Mouse (Mus musculus) neural tube, embryonic 12.5 days (tissue): ENCODE measurements around the gene Tmem19. TPM values are rescaled to one million over a fixed set of nuclear protein-coding genes. Genes with fewer than 3 reads are reported as not detected.

Experiments
- ATAC-seq: fragments of 200-750 bp; cut with Nextera tagmentation; 2 replicates; pipeline ENCODE4 v1.8.0; 2017; ENCODE audit warnings: low read depth, mild to moderate bottlenecking, moderate TSS enrichment, moderate library complexity; ENCODE audit not compliant: low FRiP score
- H3K27ac ChIP-seq: fragments of 300-500 bp; sonication (generic); 2 replicates; pipeline ENCODE4 v1.5.1; 2016
- H3K27me3 ChIP-seq: fragments of 300-500 bp; sonication (generic); replicated peaks from 2 replicates; pipeline ENCODE4 v1.6.1; 2016; ENCODE audit warnings: mild to moderate bottlenecking
- H3K36me3 ChIP-seq: fragments of 300-500 bp; sonication (generic); 2 replicates; pipeline ENCODE4 v1.6.1; 2016; ENCODE audit warnings: mild to moderate bottlenecking
- H3K4me1 ChIP-seq: fragments of 300-500 bp; sonication (generic); 2 replicates; pipeline ENCODE4 v1.6.1; 2016
- H3K4me2 ChIP-seq: fragments of 300-500 bp; sonication (generic); replicated peaks from 2 replicates; pipeline ENCODE4 v1.6.1; 2016; ENCODE audit warnings: mild to moderate bottlenecking
- H3K4me3 ChIP-seq: fragments of 300-500 bp; sonication (generic); 2 replicates; pipeline ENCODE4 v1.5.1; 2016
- H3K9ac ChIP-seq: fragments of 300-500 bp; sonication (generic); 2 replicates; pipeline ENCODE4 v1.6.1; 2016; ENCODE audit warnings: mild to moderate bottlenecking
- H3K9me3 ChIP-seq: fragments of 300-500 bp; sonication (generic); 2 replicates; pipeline ENCODE4 v1.6.1; 2016; ENCODE audit warnings: mild to moderate bottlenecking
- WGBS: fragments of 180-500 bp; shearing (Covaris S2); methylation state at CpG from one replicate; pipeline ENCODE4 v1.1.7; 2016; 5-methylcytosine and 5-hydroxymethylcytosine counted together
- polyA plus RNA-seq: library from polyadenylated mRNA; unstranded; fragments of >200 nt; fragmentation: Nextera tagmentation; extraction: Ambion mirVana; gene quantifications from 2 replicates; pipeline ENCODE4 v1.2.1, GENCODE M21; 2016

Tmem19 gene
- polyA plus RNA-seq: 42.5 and 43.8 TPM in 2 replicates

DNA sequence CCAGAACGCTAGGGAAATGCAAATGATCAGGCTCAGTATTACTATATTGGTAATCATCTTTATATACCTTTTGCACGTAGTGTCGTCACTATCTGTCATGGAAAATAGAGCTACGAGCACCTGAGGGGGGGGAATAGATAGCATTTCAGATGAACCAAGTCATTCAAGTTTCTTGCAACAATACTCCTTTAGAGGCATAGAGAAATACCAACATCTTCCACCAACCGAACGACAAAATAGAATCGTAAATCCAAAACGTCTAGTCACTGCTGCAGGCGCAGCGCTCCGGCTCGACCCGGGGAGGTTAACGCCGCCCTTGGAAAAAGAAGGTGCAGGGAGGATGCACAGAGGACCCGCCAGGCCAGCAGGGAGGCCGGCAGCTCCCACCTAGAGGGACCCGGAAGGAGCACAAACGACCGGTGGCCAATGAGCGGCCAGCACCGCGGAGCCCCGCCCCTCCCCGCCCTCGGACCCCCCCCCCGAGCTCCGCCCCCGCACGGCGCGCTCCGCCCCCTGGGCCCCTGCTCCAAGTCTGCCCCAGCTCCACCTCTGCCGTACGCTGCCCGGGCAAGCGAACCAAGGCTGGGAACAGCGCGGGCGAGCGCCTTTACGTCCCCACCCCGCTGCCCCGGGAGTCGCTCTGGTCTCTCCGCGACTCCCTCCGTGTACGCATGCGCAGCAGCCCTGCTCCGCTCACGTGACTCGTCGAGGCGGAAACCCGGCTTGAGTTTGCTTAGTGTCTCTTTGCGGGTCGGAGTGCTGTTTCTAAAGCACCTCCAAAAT, at the start of gene Tmem19:
Tmem19 (minus strand) TSS at position 662 of the 783 bp plus-strand sequence.
- Histone ChIP-seq H3K4me1 (peaks cover 16% of the 10 kb centered on the region; the same call in 1 of the 2 replicates), H3K4me3 (peak within 1 kb of the TSS; percentile 54), H3K4me2 (peak within 1 kb of the TSS; percentile 70), H3K9me3 (no peaks in the 10 kb centered on the region), H3K27me3 (no peaks in the 10 kb centered on the region), H3K27ac (peak within 1 kb of the TSS; percentile 72), H3K9ac (peak within 1 kb of the TSS; percentile 45), H3K36me3 (peaks cover 4% of the 10 kb centered on the region; the same call in 1 of the 2 replicates)
- ATAC-seq: peak; percentile 98
- under 1% methylated on average over 57 of the region's 58 CpGs for WGBS

- ATAC-seq: no peak
- Histone ChIP-seq H3K4me2 (no peak overlapping the region), H3K36me3 (peaks cover 60% of the 10 kb centered on the region), H3K9me3 (no peaks in the 10 kb centered on the region), H3K4me1 (no peaks in the 10 kb centered on the region), H3K27me3 (no peaks in the 10 kb centered on the region), H3K4me3 (no peak overlapping the region), H3K27ac (no peak overlapping the region), H3K9ac (no peak overlapping the region)
- 69% methylated on average over 6 of the region's 6 CpGs for WGBS
Measured at GRCm38 (mm10) chr10:115406393-115406792, 44.1 kb upstream of the Tmem19 start.

DNA sequence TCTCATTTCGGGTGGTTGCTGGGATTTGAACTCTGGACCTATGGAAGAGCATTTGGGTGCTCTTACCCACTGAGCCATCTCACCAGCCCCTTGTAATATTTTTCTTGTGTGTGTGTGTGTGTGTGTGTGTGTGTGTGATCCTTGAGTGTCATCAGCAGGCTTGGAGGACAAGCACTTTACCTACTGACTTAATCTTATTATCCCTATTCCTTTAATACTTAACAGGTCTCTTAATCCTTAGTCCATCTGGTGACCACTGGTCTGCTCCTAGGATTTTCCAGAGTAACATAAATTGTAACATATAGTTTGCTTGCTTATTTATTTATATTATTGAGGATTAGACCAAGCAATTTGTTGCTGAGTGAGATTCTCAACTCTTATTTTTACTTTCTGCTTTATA, 29.6 kb upstream of the Tmem19 start:
- Histone ChIP-seq H3K9ac (no peak overlapping the region), H3K27me3 (no peaks in the 10 kb centered on the region), H3K4me3 (no peak overlapping the region), H3K36me3 (peaks cover 16% of the 10 kb centered on the region), H3K4me2 (no peak overlapping the region), H3K27ac (no peak overlapping the region), H3K9me3 (no peaks in the 10 kb centered on the region), H3K4me1 (peaks cover 16% of the 10 kb centered on the region)
- ATAC-seq: no peak
- WGBS: 96% methylated on average over 1 of the region's 1 CpGs

DNA sequence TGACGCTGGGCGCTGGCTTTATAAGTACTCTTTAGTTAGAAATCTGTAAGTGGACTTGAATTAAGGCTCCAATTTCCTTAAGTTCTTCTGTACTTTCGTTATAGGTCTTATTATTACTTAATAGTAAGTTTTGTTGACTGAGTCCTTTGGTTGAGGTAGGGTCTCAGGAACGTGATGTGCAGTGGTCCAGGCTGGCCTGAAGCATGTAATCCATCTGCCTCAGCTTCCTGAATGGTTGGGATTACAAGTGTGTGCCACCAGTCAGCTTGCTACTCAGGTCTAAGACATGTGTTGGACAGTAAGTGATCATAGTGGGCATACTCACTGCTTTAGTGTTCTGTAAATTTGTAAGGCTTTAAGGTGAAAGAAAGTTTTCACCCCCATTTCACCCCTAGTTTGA, 28.8 kb upstream of the Tmem19 start:
- no peak overlapping the region for H3K4me2 ChIP-seq
- H3K4me3 ChIP-seq: no peak overlapping the region
- 92% methylated on average over 4 of the region's 4 CpGs for WGBS
- H3K27ac ChIP-seq: no peak overlapping the region
- H3K9me3 ChIP-seq: no peaks in the 10 kb centered on the region
- peaks cover 13% of the 10 kb centered on the region for H3K36me3 ChIP-seq
- no peaks in the 10 kb centered on the region for H3K27me3 ChIP-seq
- no peak overlapping the region for H3K9ac ChIP-seq
- peaks cover 19% of the 10 kb centered on the region for H3K4me1 ChIP-seq
- no peak for ATAC-seq

DNA sequence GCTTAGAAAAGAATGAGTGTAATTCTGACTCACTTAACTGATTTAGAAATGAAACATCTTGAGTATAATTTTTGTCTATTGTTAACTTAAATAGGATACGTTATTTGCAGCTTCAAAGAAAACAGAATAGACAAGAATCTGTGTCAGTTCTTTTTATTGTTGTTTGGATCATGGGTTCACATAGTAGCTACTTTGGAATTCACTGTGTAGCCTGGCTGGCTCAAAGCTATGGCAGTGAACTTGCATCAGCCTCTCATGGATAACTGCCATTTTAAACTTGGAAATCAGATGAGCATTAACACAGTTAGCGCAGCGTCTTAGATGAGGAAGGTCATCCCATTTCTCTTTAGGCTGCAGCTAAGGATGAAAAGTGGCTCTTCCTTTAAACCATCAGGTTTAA, 25.6 kb upstream of the Tmem19 start:
- Histone ChIP-seq H3K36me3 (peaks cover 8% of the 10 kb centered on the region; the same call in 1 of the 2 replicates), H3K9me3 (no peaks in the 10 kb centered on the region), H3K27me3 (no peaks in the 10 kb centered on the region), H3K4me2 (peak overlapping the region; percentile 29), H3K9ac (no peak overlapping the region), H3K27ac (no peak overlapping the region), H3K4me1 (peaks cover 19% of the 10 kb centered on the region), H3K4me3 (no peak overlapping the region)
- no peak for ATAC-seq
- 88% methylated on average over 3 of the region's 3 CpGs for WGBS

- peak; percentile 15 for ATAC-seq
Measured at GRCm38 (mm10) chr10:115385018-115386002, 23.0 kb upstream of the Tmem19 start.

GRCm38 (mm10) chr10:115384221-115385017, 22.1 kb upstream of the Tmem19 start, which contains the start of the genes Thap2 and Zfc3h1:
TSS of gene Thap2 (minus strand) at chr10:115384443.
TSS of gene Zfc3h1 (plus strand) at chr10:115384959.
- no peaks in the 10 kb centered on the region for H3K9me3 ChIP-seq
- ATAC-seq: peak; percentile 98
- WGBS: under 1% methylated on average over 65 of the region's 65 CpGs
- peaks cover 31% of the 10 kb centered on the region for H3K4me1 ChIP-seq
- H3K4me2 ChIP-seq: peak within 1 kb of the TSS; percentile 80
- H3K36me3 ChIP-seq: no peaks in the 10 kb centered on the region; the same call in 1 of the 2 replicates
- H3K4me3 ChIP-seq: peak within 1 kb of the TSS; percentile 98
- H3K27me3 ChIP-seq: no peaks in the 10 kb centered on the region
- peak within 1 kb of the TSS; percentile 98 for H3K9ac ChIP-seq
- peak within 1 kb of the TSS; percentile 96 for H3K27ac ChIP-seq

More at GRCm38 (mm10) chr10:115385018-115386002, 23.0 kb upstream of the Tmem19 start:
- Histone ChIP-seq H3K36me3 (no peaks in the 10 kb centered on the region; the same call in 1 of the 2 replicates), H3K27me3 (no peaks in the 10 kb centered on the region), H3K9ac (peak overlapping the region; percentile 98), H3K9me3 (no peaks in the 10 kb centered on the region), H3K4me2 (peak overlapping the region; percentile 80), H3K4me3 (peak overlapping the region; percentile 98), H3K4me1 (peaks cover 31% of the 10 kb centered on the region), H3K27ac (peak overlapping the region; percentile 92)
- WGBS: under 1% methylated on average over 95 of the region's 101 CpGs

GRCm38 (mm10) chr10:115383644-115384220, 21.4 kb upstream of the Tmem19 start:
- H3K27ac ChIP-seq: peak overlapping the region; percentile 96
- H3K9me3 ChIP-seq: no peaks in the 10 kb centered on the region
- H3K36me3 ChIP-seq: no peaks in the 10 kb centered on the region; the same call in 1 of the 2 replicates
- H3K9ac ChIP-seq: peak overlapping the region; percentile 98
- ATAC-seq: no peak; the same call in 1 of the 2 replicates
- H3K27me3 ChIP-seq: no peaks in the 10 kb centered on the region
- H3K4me2 ChIP-seq: peak overlapping the region; percentile 80
- peaks cover 31% of the 10 kb centered on the region for H3K4me1 ChIP-seq
- 2% methylated on average over 15 of the region's 15 CpGs for whole genome bisulfite sequencing
- H3K4me3 ChIP-seq: peak overlapping the region; percentile 98

DNA sequence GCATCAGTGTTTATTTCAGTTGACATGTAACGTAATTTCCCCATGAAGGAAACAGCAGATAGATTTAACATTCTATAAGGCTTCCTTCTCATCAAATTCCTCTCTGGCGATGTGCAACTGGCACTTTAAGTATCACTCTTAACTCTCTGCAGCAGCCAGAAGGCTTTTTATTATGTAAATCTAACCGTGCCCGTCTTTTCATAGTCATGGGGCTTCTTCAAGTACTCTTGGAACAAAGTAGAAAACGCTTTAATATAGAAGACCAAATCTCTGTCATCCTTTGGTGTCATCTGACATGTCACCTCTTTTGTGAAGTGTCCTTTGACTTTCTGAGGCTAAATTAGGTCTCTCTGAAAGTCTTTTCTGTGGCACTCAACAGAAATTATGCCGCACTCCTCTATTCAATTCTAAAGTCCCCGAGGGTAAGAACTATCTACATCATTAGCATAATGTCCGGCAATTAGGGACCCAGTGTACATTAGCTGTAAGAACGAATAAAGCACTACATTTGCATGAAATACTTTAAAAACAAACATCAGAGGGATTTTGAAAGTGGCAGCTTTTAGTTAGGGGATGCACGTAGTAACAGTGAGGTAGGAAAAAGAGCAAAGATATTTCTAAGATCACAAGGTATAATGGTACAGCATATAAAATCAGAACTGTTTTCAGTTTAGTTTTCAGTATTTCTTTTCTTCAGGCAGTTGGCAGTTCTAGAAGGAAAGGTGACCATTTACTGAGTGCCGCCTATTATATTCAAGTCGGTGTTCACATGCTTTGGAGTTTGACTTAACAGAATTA, 20.7 kb upstream of the Tmem19 start:
- WGBS: 15% methylated on average over 12 of the region's 12 CpGs

GRCm38 (mm10) chr10:115381506-115382084, 19.3 kb upstream of the Tmem19 start:
- Histone ChIP-seq H3K4me2 (peak overlapping the region; percentile 80; the same call in 1 of the 2 replicates), H3K27ac (no peak overlapping the region), H3K4me3 (no peak overlapping the region), H3K9ac (no peak overlapping the region), H3K9me3 (no peaks in the 10 kb centered on the region), H3K36me3 (no peaks in the 10 kb centered on the region; the same call in 1 of the 2 replicates), H3K27me3 (no peaks in the 10 kb centered on the region), H3K4me1 (peaks cover 16% of the 10 kb centered on the region)
- ATAC-seq: no peak
- whole genome bisulfite sequencing: 84% methylated on average over 2 of the region's 2 CpGs

More for the DNA sequence above, 20.7 kb upstream of the Tmem19 start:
- Histone ChIP-seq H3K4me3 (peak overlapping the region; percentile 98), H3K9me3 (no peaks in the 10 kb centered on the region), H3K4me1 (peaks cover 25% of the 10 kb centered on the region), H3K36me3 (no peaks in the 10 kb centered on the region; the same call in 1 of the 2 replicates), H3K4me2 (peak overlapping the region; percentile 80), H3K27me3 (no peaks in the 10 kb centered on the region), H3K27ac (peak overlapping the region; percentile 15; the same call in 1 of the 2 replicates), H3K9ac (peak overlapping the region; percentile 98)
- ATAC-seq: no peak
